Mouse (Mus musculus): ENCODE results near the gene Mgarp.

Gene Mgarp

DNA sequence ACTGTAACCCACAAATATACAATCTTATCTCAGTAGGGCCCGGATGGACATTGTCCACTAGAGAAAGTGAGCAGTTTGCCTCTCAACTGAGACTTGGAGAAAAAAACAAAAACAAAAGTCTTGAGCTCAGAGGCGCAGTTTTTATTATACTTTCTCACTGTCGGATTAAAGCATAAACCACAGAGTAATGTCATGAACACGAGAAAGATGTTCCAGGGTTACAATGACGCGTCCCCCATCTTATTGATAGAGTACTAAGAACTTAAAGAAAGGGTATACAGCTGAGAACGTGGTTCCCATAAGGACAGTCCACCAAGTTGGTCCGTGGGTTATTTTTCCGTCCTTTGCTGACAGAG, 57.2 kb downstream of the Mgarp start:
- DNase-seq, result no peak
